Mouse (Mus musculus): ENCODE measurements around the gene Cela2a. TPM values are rescaled to one million over a fixed set of nuclear protein-coding genes. Genes with fewer than 3 reads are reported as not detected.

Gene Cela2a
- 0.62 and 1.8 TPM in 2 replicates for polyA plus RNA-seq (2012; rRNA removed; ENCODE audit: low replicate concordance)

GRCm38 (mm10) chr4:141826060-141826459, at the start of gene Cela2a:
TSS of gene Cela2a (minus strand) at chr4:141826160.

DNA sequence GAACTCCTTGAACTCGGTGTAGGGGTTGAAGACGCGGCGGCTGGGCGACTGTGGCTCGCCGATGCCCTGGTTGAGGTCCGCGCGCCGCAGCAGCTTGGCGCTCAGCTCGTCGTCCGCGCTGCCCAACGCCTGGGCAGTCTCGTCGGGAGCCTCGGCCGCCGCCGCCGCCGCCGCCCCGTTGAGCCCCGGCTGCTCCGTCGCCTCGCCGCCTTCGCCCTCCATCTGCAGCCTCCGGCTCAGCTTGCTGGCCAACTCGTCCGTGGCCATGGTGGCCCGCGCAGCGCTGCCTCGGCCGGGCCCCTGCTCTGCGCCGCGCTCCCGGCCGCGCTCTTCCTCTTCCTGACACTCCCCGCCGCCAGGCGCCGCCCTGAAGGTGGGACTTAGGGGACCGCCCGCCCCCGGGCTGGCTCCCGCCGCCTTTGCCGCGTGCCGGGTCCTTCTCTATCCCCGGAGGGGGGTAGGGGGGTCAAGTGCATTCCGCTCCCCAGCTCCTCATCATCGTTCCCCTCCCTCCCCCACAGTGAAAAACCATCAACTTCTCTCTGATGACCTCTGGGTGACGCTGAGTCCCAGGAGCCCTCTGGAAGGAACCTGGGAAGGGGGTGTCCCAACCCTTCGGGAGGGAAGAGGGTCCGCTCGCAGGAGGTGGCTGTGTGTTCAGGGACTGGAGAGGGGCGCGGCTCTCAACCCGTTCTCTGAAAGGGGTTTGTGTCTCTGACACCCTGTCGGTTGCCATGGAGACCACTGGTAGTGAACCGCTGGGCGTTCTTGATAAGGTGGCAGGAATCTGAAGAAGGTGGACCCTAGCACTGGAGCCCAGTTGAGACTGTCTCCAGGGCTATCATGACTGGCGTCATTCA, 48.9 kb upstream of the Cela2a start, which contains the start of gene Efhd2:
TSS of gene Efhd2 (minus strand) at position 320 of the 860 bp plus-strand sequence.

GRCm38 (mm10) chr4:141845999-141846398, 20.0 kb upstream of the Cela2a start, which contains the start of gene Ctrc:
TSS of gene Ctrc (minus strand) at chr4:141846359.

GRCm38 (mm10) chr4:141793282-141794151, 32.4 kb downstream of the Cela2a start, which contains the start of gene Casp9:
TSS of gene Casp9 (plus strand) at chr4:141793612.

DNA sequence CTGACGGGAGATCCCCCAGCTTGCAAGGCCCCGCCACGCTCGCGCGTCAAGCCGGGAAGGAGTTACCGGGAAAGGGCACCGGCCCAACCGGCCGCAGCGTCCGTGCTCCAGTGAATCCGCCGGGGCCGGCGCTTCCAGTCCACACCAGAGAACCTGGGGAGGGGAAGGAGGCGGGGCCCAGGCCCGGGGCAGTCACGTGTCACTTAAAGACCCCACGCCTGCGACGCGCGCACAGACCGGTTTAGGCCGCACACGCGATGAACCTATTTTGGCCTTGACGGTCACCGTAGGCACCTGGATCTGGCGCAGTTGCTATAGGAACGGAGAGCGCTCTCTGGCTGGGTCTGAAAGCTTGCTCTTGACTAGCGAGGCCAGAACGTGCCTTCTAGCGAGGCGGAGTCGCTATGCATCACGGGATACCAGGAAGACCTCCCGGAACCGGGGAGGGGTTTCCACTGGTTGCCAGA, 35.4 kb downstream of the Cela2a start, which contains the start of gene Dnajc16:
TSS of gene Dnajc16 (minus strand) at position 408 of the 467 bp plus-strand sequence.

Other genes starting within 250 kb of the Cela2a start
- gene Fblim1, start 220.1 kb downstream of the Cela2a start, polyA plus RNA-seq (2012; rRNA removed; ENCODE audit: low replicate concordance), result 13.5 and 16.6 TPM in 2 replicates
- 1.2 TPM in 2 replicates for gene Tmem82, start 207.5 kb downstream of the Cela2a start, polyA plus RNA-seq (2012; rRNA removed; ENCODE audit: low replicate concordance)
- 2.3 and 8.3 TPM in 2 replicates for gene Slc25a34, start 202.3 kb downstream of the Cela2a start, polyA plus RNA-seq (2012; rRNA removed; ENCODE audit: low replicate concordance)
- 46.2 and 48.6 TPM in 2 replicates for gene Plekhm2, start 161.3 kb downstream of the Cela2a start, polyA plus RNA-seq (2012; rRNA removed; ENCODE audit: low replicate concordance)
- gene Rsc1a1, start 140.6 kb downstream of the Cela2a start, polyA plus RNA-seq (2012; rRNA removed; ENCODE audit: low replicate concordance), result 3.5 and 23.2 TPM in 2 replicates
- 15.1 and 20.9 TPM in 2 replicates for gene Ddi2, start 102.7 kb downstream of the Cela2a start, polyA plus RNA-seq (2012; rRNA removed; ENCODE audit: low replicate concordance)
- gene Agmat, start 79.5 kb downstream of the Cela2a start, polyA plus RNA-seq (2012; rRNA removed; ENCODE audit: low replicate concordance), result 2.4 TPM in 1 of 2 replicates, not detected in the other
- gene Dnajc16, start 35.2 kb downstream of the Cela2a start, polyA plus RNA-seq (2012; rRNA removed; ENCODE audit: low replicate concordance), result 8.3 and 12.2 TPM in 2 replicates
- gene Casp9, start 32.5 kb downstream of the Cela2a start, polyA plus RNA-seq (2012; rRNA removed; ENCODE audit: low replicate concordance), result 21.4 and 21.9 TPM in 2 replicates
- gene Ctrc, start 20.2 kb upstream of the Cela2a start, polyA plus RNA-seq (2012; rRNA removed; ENCODE audit: low replicate concordance), result not detected in 2 replicates
- gene Efhd2, start 48.8 kb upstream of the Cela2a start, polyA plus RNA-seq (2012; rRNA removed; ENCODE audit: low replicate concordance), result 83.3 and 134 TPM in 2 replicates
- gene Fhad1, start 188.9 kb upstream of the Cela2a start, polyA plus RNA-seq (2012; rRNA removed; ENCODE audit: low replicate concordance), result 0.16 and 0.20 TPM in 2 replicates